Mouse (Mus musculus): ENCODE results near the gene Grid2ip. TPM values are rescaled to one million over a fixed set of nuclear protein-coding genes. Genes with fewer than 3 reads are reported as not detected.

Gene Grid2ip
- polyA plus RNA-seq, 1 experiment from 2014 or later = 0.05 TPM

Other genes with a start within 250 kb of the Grid2ip start
- 39.8 and 46.5 TPM in 2 replicates for gene Rnf216, start 244.3 kb upstream of the Grid2ip start, polyA plus RNA-seq (2016; fragmentation: Nextera tagmentation; extraction: Ambion mirVana)
- gene Olfr718-ps1, start 209.8 kb upstream of the Grid2ip start, polyA plus RNA-seq (2016; fragmentation: Nextera tagmentation; extraction: Ambion mirVana) = 0.04 TPM in 1 of 2 replicates, not detected in the other
- 13.4 and 15.6 TPM in 2 replicates for gene Rbak, start 176.6 kb upstream of the Grid2ip start, polyA plus RNA-seq (2016; fragmentation: Nextera tagmentation; extraction: Ambion mirVana)
- gene Spdye4b, start 176.3 kb upstream of the Grid2ip start, polyA plus RNA-seq (2016; fragmentation: Nextera tagmentation; extraction: Ambion mirVana) = not detected in 2 replicates
- gene Spdye4a, start 130.4 kb upstream of the Grid2ip start, polyA plus RNA-seq (2016; fragmentation: Nextera tagmentation; extraction: Ambion mirVana) = not detected in 2 replicates
- gene Zfp12, start 122.2 kb upstream of the Grid2ip start, polyA plus RNA-seq (2016; fragmentation: Nextera tagmentation; extraction: Ambion mirVana) = 20.8 and 21.3 TPM in 2 replicates
- gene Zfp316, start 87.3 kb upstream of the Grid2ip start, polyA plus RNA-seq (2016; fragmentation: Nextera tagmentation; extraction: Ambion mirVana) = 4.2 and 5.2 TPM in 2 replicates
- not detected in 2 replicates for gene Zfp853, start 63.7 kb upstream of the Grid2ip start, polyA plus RNA-seq (2016; fragmentation: Nextera tagmentation; extraction: Ambion mirVana)
- 59.2 and 61.7 TPM in 2 replicates for gene E130309D02Rik, start 42.0 kb upstream of the Grid2ip start, polyA plus RNA-seq (2016; fragmentation: Nextera tagmentation; extraction: Ambion mirVana)
- gene Zdhhc4, start 28.1 kb upstream of the Grid2ip start, polyA plus RNA-seq (2016; fragmentation: Nextera tagmentation; extraction: Ambion mirVana) = 64.8 and 72.9 TPM in 2 replicates
- 191 and 203 TPM in 2 replicates for gene Kdelr2, start 46.5 kb downstream of the Grid2ip start, polyA plus RNA-seq (2016; fragmentation: Nextera tagmentation; extraction: Ambion mirVana)
- gene Daglb, start 107.2 kb downstream of the Grid2ip start, polyA plus RNA-seq (2016; fragmentation: Nextera tagmentation; extraction: Ambion mirVana) = 15.0 and 15.2 TPM in 2 replicates
- 378 and 386 TPM in 2 replicates for gene Rac1, start 170.7 kb downstream of the Grid2ip start, polyA plus RNA-seq (2016; fragmentation: Nextera tagmentation; extraction: Ambion mirVana)